Mouse (Mus musculus): Measurements from ENCODE around the gene Tmco3.
"Not testable (repeated sequence)": the region's sequence is repeated elsewhere in the genome, so short reads cannot be mapped to it uniquely, and the experiment has no call there.

The Tmco3 gene

GRCm38 (mm10) chr8:13306309-13306909 lies 18.4 kb downstream of the Tmco3 start:
- no peak for DNase-seq (ENCODE audit: extremely low read depth, low read depth)

DNA sequence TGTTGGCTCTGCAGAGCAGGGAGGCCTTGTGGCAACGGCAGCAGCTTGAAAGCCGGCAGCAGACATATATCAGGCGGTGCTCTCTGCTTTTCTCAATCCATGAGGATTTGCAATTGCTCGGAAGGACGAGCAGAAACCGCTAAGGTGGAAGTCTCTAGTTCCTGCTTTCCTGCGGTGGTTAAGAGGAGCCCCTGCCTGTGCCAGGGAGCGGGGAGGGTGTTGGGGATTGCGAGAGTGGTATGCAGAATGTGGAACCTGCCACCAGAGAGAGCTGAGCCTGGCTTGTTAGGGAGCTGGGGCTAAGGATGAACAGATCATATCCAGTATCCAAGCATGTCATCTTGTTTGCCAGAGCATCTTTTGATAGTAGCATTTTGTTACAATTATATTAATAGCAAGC lies 18.9 kb downstream of the Tmco3 start:
- DNase-seq (ENCODE audit: extremely low read depth, low read depth): no peak

GRCm38 (mm10) chr8:13314922-13315321 lies 26.9 kb downstream of the Tmco3 start:
- no peak for DNase-seq (ENCODE audit: extremely low read depth, low read depth)

DNA sequence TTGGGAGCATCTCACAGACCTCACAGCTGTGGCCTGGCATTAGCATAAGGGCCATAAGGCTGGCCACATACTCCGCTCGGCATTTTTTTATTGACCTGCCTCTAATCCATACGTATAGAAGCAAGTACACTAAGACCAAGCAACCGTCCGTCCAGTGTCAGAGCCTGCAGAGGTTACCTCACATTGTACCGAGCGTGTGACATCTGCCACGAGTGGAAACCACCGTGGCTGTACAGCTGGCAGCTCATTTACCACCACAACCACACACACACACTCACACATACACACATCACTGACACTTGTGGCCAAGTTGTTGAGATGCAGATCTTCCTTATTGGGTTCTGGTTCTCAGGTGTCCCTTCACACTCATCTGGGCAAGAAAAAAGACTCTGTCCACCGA lies 28.7 kb downstream of the Tmco3 start:
- no peak for DNase-seq (ENCODE audit: extremely low read depth, low read depth)

- DNase-seq (ENCODE audit: extremely low read depth, low read depth): no peak
Measured at GRCm38 (mm10) chr8:13326598-13326997, 38.6 kb downstream of the Tmco3 start.

DNA sequence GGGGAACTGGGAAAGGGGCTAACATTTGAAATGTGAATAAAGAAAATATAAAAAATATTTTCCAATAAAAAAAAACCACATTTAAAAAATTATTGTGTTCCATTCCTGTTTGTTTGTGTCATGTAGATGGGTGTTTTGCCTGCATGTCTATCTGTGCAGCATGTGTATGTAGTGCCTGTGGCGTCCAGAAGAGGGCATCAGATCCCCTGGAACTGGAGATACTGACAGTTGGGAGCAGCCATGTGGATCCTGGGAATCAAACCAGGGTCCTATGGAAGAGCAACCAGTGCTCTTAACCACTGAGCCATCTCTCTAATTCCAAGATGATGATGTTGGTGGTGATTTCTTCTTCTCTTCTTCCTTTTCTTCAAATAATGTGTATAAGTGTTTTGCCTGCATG lies 46.7 kb downstream of the Tmco3 start:
- DNase-seq (ENCODE audit: extremely low read depth, low read depth): no peak

- not testable (repeated sequence) for DNase-seq (ENCODE audit: extremely low read depth, low read depth)
Measured at GRCm38 (mm10) chr8:13337245-13337644, 49.3 kb downstream of the Tmco3 start.

- DNase-seq (ENCODE audit: extremely low read depth, low read depth): no peak
Measured at GRCm38 (mm10) chr8:13337678-13338077, 49.7 kb downstream of the Tmco3 start.

DNA sequence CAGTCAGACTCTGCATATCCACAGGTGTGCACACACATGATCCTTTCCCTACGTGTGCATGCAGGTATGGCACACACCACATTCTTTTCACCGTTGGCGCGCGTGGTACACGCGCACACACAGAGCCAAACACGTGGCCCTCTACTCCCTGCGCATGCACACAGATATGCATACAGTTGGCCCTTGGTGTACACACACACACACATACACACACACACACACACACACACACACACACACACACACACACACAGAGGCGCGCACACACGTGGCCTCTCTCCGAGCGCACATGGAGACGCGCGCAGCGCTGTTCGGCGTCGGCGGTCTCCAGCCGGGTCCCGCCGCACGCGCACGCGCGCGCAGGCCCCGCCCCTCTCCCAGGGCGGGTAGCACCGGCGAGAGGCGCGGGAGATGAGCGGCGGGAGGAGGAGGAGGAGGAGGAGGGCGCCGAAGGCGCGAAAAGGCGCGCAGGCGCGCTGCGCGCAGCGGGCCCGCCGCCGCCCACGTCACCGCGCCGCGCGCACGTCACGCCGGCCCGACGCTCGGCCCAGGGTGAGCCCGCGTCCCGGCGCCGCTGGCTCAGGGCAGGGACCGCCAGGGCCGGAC lies 50.4 kb downstream of the Tmco3 start, which contains the start of gene Tfdp1:
Tfdp1 (plus strand) TSS at position 497 of the 606 bp plus-strand sequence.
- peak; percentile 57 for DNase-seq (ENCODE audit: extremely low read depth, low read depth)

- no peak for DNase-seq (ENCODE audit: extremely low read depth, low read depth)
Measured at GRCm38 (mm10) chr8:13338901-13339645, 51.1 kb downstream of the Tmco3 start.

- DNase-seq (ENCODE audit: extremely low read depth, low read depth): no peak
Measured at GRCm38 (mm10) chr8:13339646-13339990, 51.6 kb downstream of the Tmco3 start.

- no peak for DNase-seq (ENCODE audit: extremely low read depth, low read depth)
Measured at GRCm38 (mm10) chr8:13340650-13341049, 52.7 kb downstream of the Tmco3 start.

- no peak for DNase-seq (ENCODE audit: extremely low read depth, low read depth)
Measured at GRCm38 (mm10) chr8:13342340-13342739, 54.4 kb downstream of the Tmco3 start.

DNA sequence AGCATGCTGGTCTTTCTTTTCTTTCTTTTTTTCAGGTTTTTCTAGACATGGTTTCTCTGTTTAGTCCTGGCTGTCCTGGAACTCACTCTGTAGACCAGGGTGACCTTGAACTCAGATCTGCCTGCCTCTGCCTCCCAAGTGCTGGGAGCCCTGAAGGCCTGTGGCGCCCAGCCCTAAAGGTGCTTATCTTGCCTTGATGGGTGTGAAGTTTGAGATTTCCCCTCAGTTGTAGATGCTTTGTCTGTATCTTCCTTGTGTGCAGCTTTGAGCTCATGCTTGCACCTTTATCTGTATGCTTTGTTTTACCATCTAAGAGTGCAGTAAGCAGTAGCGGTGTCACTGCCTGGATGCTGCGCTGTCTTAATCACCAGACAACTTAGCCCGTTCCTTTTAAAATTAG lies 55.1 kb downstream of the Tmco3 start:
- no peak for DNase-seq (ENCODE audit: extremely low read depth, low read depth)

GRCm38 (mm10) chr8:13350052-13350451 lies 62.1 kb downstream of the Tmco3 start:
- DNase-seq (ENCODE audit: extremely low read depth, low read depth): no peak

DNA sequence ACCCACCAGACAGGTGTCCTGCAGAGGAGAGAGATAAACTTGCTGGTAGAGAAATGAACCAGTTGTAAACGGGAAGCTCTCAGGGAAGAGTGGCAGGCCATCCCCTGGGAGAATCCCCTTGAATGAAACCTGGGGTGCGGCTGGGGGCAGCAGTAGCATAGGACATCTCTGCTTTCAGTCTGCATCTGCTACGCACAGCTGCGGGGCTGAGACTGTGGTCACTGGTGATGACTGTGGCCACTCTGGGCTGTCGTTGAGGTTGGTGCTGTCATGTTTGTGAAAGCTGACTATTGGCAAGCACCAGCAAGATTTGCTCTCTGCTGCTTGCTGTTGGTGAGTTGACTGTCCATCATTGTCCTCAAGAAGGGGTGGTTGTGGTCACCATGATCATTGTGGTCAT lies 63.6 kb downstream of the Tmco3 start:
- DNase-seq (ENCODE audit: extremely low read depth, low read depth): no peak

DNA sequence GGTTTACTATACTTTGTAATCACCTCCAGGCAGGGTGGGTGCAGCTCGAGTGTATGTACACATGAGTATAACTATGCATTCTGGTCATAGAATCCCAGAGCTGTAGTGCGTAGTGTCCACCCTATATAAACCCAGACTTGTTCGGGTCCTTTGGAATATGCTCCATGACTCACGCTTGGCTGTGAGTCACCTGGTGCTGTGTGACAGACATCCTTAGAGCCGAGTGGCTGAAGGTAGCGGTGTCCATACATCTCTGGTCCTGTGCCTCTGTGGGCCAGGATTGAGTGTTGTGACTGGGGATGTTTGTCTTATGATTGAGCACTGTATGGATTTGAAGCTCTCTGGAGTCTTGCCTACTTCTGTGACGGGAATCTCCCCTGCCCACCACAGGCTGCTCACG lies 64.6 kb downstream of the Tmco3 start:
- DNase-seq (ENCODE audit: extremely low read depth, low read depth): no peak

DNA sequence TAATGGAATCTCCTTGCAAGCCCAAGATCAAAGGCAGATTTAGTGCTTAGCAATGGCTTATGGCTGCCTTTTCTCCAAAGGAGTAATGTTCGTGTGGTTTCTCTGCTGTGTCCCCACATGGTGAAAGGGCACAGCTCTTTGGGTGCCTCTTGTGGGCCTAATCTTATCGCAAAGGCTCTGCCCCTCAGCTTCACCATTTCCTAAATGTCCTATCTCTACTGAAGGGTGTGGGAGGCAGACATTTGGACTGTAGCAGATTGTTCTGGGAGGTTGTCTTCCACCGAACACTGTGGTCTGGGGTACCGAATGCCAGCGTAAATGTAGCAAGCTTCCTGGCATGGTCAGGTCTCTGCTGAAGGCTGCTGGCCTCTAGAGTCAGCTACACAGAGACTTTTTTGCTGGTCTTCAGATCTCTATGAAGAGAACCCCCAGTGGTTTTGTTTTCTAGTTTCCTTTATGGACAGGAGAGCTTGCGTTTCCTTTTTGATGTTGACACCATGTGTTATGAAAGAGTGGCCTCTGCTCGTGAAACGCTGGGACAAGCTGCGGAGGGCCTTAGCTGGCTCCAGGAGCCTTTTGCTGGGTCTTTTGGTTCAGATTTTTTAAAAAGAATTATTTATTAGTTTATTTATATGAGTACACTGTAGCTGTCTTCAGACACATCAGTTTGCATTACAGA lies 65.3 kb downstream of the Tmco3 start:
- DNase-seq (ENCODE audit: extremely low read depth, low read depth): peak; percentile 52

- no peak for DNase-seq (ENCODE audit: extremely low read depth, low read depth)
Measured at GRCm38 (mm10) chr8:13353883-13354282, 65.9 kb downstream of the Tmco3 start.

- DNase-seq (ENCODE audit: extremely low read depth, low read depth): no peak
Measured at GRCm38 (mm10) chr8:13356221-13356620, 68.2 kb downstream of the Tmco3 start.

GRCm38 (mm10) chr8:13356681-13357080 lies 68.7 kb downstream of the Tmco3 start:
- no peak for DNase-seq (ENCODE audit: extremely low read depth, low read depth)

- no peak for DNase-seq (ENCODE audit: extremely low read depth, low read depth)
Measured at GRCm38 (mm10) chr8:13360213-13360612, 72.2 kb downstream of the Tmco3 start.

All from MEL-GATA-1-ER (cell line).